Mouse (Mus musculus) cortical plate, adult 2 months (tissue): ENCODE measurements around the gene Recql5. TPM values are rescaled to one million over a fixed set of nuclear protein-coding genes. Genes with fewer than 3 reads are reported as not detected.
"Not testable (repeated sequence)": the region's sequence is repeated elsewhere in the genome, so short reads cannot be mapped to it uniquely, and the experiment has no call there.

ENCODE experiments used
- H3K27ac ChIP-seq: fragments of 200-500 bp; 2 replicates; pipeline ENCODE4 v1.5.1; 2012; ENCODE audit warnings: low read length, control low read depth, inconsistent platforms; ENCODE audit not compliant: insufficient read depth
- H3K4me1 ChIP-seq: fragments of 200-500 bp; 2 replicates; pipeline ENCODE4 v1.6.1; 2011; ENCODE audit warnings: low read length; ENCODE audit not compliant: control insufficient read depth, insufficient read depth
- H3K4me3 ChIP-seq: fragments of 200-500 bp; 2 replicates; pipeline ENCODE4 v1.5.1; 2011; ENCODE audit warnings: mild to moderate bottlenecking, low read length, control low read depth; ENCODE audit not compliant: insufficient read depth
- CTCF ChIP-seq: fragments of 200-500 bp; IDR thresholded peaks from 2 replicates; pipeline ENCODE4 v1.5.1; 2011; ENCODE audit warnings: mild to moderate bottlenecking, control low read depth, low read length; ENCODE audit not compliant: insufficient read depth; ENCODE audit errors: extremely low read depth
- POLR2A ChIP-seq: fragments of 200-500 bp; IDR thresholded peaks from 2 replicates; pipeline ENCODE4 v1.6.1; 2011; ENCODE audit warnings: mild to moderate bottlenecking, low read length, control low read depth; ENCODE audit not compliant: insufficient read depth; ENCODE audit errors: extremely low read depth
- polyA plus RNA-seq: library from polyadenylated mRNA; depleted of rRNA; stranded (reverse); fragments of >200 nt; gene quantifications from 2 replicates; pipeline ENCODE4 v1.2.3, GENCODE M21; 2012

Gene Recql5
- polyA plus RNA-seq, 1 experiment: 31.7 TPM

DNA sequence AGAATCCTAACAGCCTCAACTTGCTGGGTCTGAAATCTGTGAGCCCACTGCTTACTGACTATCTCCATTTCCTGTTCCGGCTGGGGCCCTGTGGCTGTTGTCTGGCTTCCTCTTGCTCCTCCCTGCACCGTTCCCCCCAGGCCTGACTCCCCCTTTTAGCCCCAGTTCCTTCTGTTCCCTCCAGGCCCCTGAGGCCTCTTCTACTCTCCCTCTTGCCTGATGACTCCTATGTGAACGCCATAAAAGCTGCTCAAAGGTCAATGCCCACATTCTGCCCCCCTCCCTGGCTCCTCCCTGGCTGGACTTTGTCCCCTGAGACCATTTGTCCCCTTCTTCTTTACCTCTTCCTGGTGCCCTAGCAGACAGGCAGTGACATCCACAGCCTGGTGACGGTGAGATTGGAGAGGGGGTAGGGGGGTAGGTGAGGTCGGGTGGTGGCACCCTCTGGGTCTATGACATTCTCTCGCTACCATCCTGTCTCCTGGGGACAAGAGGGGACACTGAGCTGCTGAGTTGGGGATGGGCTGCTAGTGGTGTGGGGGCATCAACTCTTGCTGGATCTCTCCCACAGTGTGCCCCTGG is 56.0 kb downstream of the Recql5 start:
- Histone ChIP-seq H3K4me3 (no peak overlapping the region), H3K4me1 (no peaks in the 10 kb centered on the region), H3K27ac (no peak overlapping the region)
- TF ChIP-seq CTCF (no peak), POLR2A (no peak)

DNA sequence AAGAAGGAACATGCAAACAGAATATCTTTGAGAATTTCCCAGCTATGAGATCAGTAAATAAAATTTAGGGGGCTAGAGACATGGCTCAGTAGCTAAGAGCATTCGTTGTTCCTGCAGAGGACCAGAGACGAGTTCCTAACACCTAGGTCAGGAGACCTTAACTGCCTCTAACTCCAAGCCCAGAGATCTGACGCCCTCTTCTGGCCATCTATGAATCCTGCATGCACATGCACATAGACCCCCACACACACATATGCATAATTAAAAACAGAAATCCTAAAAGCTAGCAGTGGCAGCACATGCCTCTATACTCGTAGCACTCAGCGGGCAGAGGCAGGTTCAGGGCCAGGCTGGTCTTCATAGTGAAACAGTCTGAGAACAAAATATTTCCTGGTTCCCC is 56.8 kb downstream of the Recql5 start:
- TF ChIP-seq POLR2A (no peak), CTCF (no peak)
- Histone ChIP-seq H3K27ac (no peak overlapping the region), H3K4me3 (no peak overlapping the region), H3K4me1 (no peaks in the 10 kb centered on the region)

DNA sequence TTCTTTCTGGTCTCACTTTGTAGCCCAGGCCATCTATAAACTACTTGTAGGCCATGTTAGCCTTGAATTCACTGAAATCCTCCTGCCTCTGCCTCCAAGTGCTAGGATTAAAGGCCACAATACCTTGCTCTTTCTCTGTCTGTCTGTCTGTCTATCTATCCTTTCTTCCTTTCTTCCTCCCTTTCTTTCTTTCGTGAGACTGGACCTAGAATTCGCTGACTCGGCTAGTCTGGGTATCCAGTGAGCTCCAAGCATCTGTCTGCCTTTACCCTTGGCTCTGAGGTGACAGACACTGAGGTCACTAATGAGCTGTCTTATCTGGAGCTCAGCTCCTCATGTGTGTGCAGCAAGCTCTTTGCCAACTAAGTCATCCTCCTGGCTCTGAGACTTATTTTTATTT is 57.3 kb downstream of the Recql5 start:
- Histone ChIP-seq H3K4me3 (no peak overlapping the region), H3K4me1 (no peaks in the 10 kb centered on the region), H3K27ac (no peak overlapping the region)
- TF ChIP-seq CTCF (no peak), POLR2A (no peak)

DNA sequence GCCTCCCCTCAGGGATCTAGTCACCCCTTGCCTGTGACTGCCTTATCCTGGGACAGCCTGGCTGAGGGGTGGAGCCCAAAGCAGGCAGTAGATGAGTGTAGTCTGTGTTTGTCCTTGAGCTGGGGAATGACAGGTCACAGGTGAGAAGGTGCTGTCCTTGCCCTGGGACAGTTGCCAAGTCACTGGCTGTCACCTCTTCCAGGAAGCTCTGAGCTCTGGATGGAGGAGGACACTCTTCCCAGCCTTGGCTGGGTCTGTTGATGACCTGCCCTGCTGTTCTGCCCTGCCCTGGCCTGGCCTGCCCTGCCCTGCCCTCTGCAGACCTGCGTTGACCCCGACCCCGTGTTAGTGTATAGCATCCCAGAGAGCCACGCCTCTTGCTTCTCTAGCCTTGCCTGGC is 60.8 kb downstream of the Recql5 start:
- no peak overlapping the region for H3K4me3 ChIP-seq
- H3K4me1 ChIP-seq: no peaks in the 10 kb centered on the region
- H3K27ac ChIP-seq: no peak overlapping the region
- no peak for TF ChIP-seq POLR2A
- TF ChIP-seq CTCF: no peak

DNA sequence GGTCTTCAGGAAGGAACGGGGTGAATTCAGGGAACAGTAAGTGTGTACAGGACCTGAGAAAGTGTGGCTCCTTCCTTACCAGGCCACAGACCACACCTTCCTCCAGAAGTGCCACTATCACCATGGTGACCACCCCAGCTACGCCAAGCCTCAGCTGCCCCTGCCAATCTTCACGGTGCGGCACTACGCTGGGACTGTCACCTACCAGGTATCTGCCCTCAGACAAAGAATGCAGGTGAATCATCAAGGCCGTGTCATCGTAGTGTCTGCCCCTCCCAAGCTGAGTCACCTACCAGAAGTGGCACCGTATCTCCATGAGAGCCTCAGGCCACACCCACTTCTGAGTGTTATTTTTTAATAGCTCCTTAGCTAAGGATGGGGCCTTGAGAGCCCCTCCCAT is 63.9 kb downstream of the Recql5 start:
- Histone ChIP-seq H3K4me1 (no peaks in the 10 kb centered on the region), H3K4me3 (no peak overlapping the region), H3K27ac (no peak overlapping the region)
- TF ChIP-seq CTCF (no peak), POLR2A (no peak)

DNA sequence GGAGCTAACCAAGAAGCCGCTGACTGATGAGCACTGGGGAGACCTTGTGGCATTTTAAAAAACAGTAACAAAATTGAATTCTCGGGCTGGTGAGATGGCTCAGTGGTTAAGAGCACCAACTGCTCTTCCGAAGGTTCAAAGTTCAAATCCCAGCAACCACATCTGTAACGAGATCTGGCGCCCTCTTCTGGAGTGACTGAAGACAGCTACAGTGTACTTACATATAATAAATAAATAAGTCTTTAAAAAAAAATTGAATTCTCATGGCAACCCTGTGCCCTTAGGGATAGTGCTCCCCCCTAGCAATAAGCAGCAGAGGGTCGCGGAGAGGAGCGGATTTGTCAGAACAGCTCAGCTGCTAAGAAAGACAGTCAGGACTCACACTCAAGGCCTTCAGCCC is 69.4 kb downstream of the Recql5 start:
- TF ChIP-seq CTCF: no peak
- TF ChIP-seq POLR2A: no peak
- Histone ChIP-seq H3K27ac (no peak overlapping the region), H3K4me3 (no peak overlapping the region), H3K4me1 (no peaks in the 10 kb centered on the region)

DNA sequence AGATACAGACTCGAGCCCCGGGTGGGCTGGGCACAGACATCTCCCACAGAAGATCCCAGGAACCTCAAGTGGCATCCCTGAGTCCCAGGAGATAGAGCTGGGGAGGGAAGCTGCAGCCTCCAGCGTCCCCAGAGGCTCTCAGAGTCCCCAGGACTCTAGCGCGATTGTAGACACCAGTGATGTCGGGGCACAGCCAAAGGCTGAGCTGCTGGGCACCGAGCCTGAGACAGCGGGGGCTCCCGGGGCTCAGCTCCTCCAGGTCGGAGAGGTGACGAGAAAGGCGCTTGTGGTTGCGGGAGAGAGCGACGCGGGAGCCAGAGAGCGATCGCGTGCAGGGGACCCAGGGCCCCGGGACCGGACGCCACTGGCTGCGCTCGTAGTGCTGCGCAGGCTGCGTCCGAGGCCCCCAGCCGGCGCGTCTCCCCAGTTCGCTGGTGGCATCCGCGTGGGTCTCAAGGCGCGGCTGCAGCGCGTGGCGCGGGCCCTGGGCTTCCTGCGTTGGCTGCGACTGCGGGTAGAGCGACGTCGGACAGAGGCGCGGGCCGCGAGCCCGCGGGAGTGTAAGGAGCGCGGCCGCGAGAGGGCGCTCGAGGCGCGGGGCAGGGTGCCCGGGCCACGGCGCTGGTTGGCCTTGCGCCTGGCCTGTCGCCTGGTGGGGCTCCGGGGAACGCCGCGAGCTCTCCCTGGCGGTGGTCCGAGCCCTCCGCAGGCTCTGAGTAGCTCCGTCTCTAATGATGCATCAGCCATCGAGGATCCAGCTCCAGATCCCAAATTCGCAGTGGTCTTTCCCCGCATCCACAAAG is 73.9 kb downstream of the Recql5 start:
- Histone ChIP-seq H3K27ac (no peak overlapping the region), H3K4me1 (no peaks in the 10 kb centered on the region), H3K4me3 (no peak overlapping the region)
- TF ChIP-seq CTCF (peak; percentile 33; the same call in 1 of the 2 replicates), POLR2A (no peak)

DNA sequence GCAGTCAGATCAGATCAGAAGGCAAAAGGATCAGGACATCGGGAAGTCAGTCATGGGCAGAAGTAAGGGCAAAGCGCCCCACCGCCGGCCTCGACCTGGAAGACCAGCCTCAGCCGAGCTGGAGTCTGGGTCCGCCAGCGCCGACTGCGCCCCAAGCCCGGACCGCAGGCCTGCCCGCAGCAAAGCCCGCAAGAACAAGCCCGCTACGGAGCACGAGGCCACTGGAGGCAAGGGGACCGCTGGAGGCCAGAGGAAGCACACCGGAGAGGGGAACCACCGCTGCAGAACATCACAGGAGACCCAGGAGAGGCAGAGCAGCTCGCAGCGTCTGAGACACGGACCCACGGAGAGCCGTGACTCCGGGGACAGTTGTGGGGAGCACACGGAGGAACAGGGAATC is 74.9 kb downstream of the Recql5 start, which contains the start of gene Myo15b:
Gene Myo15b, plus strand, starts transcription at position 53 of the 400 bp plus-strand sequence.
- no peak within 1 kb of the TSS for H3K27ac ChIP-seq
- no peaks in the 10 kb centered on the region for H3K4me1 ChIP-seq
- TF ChIP-seq CTCF (no peak), POLR2A (no peak)
- H3K4me3 ChIP-seq: no peak within 1 kb of the TSS

DNA sequence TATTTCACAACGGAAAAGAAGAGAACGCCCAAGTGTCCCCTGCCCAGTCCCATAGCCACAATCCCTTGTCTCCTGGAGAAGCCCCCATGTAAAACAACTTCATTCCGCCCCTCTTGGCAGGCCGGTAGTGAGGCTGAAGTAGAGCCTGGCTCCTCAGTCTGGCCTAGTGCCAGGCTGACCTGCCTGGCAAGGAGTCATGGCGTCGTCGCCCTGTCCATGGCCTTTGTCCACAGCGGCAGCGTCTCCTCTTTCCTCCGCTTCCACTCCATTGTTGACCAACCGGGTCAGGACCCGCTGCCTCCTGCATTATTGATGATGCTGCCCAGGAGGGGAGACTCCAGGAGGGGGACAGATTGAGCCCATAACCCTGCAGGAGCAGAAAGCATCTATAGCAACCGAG is 75.3 kb downstream of the Recql5 start:
- no peaks in the 10 kb centered on the region for H3K4me1 ChIP-seq
- no peak overlapping the region for H3K27ac ChIP-seq
- TF ChIP-seq CTCF (no peak), POLR2A (no peak)
- no peak overlapping the region for H3K4me3 ChIP-seq

DNA sequence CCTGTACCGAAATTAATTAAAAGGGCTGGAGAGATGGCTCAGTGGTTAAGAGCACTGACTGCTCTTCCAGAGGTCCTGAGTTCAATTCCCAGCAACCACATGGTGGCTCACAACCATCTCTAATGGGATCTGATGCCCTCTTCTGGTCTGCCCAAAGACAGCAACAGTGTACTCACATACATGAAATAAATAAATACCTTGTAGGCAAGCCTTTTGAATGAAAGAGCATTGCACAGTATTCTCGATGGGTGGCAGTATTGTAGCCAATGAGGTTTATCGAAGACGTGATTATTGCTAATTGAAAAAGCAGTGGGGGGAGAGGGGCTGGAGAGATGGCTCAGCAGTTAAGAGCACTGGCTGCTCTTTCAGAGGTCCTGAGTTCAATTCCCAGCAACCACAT is 76.1 kb downstream of the Recql5 start:
- not testable (repeated sequence) for H3K4me1 ChIP-seq, H3K27ac ChIP-seq, H3K4me3 ChIP-seq

DNA sequence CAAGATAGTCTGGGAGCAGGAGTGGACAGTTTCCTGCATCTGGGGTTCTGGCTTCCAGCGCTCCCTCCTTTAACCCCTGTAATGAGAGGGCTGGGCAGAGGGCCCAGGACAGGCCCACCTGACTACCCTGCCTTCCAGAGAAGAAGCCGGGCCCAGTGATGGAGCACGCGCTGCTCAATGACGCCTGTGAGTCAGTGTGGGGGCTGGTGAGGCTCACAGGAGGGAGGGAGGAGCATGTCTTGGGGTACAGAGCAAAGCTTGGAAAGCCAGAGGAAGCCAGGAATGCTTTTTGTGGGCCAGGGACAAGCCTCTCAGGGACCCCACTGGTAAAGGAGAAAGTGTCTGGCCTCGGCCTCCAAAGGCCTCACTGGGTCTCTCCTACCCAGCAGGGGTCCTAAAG is 78.6 kb downstream of the Recql5 start:
- no peak for TF ChIP-seq CTCF
- TF ChIP-seq POLR2A: no peak
- Histone ChIP-seq H3K4me3 (no peak overlapping the region), H3K27ac (no peak overlapping the region), H3K4me1 (no peaks in the 10 kb centered on the region)

DNA sequence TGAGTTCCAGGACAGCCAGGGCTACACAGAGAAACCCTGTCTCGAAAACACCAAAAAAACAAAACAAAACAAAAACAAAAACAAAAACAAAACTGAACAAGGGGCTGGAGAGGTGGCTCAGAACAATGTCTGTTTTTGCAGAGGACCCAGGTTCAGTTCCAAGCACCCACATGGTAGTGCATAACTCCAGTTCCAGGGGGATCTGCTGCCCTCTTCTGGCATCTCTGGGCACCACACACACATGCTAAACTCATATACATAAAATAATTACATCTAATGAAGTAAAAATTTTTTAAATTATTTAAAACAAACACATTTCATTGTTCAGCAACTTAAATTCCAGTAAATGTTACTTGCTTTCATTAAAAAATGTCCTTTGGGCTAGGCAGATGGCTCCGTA is 87.5 kb downstream of the Recql5 start:
- TF ChIP-seq POLR2A (no peak), CTCF (no peak)
- Histone ChIP-seq H3K27ac (no peak overlapping the region), H3K4me3 (no peak overlapping the region), H3K4me1 (no peaks in the 10 kb centered on the region)
